Mouse (Mus musculus) cerebellum, postnatal 10 days (tissue): ENCODE results near the gene Chrna1.

ENCODE experiments used
- DNase-seq, 2 experiments: peaks; one replicate each; pipeline ENCODE4 v3.0.0; 2021; ENCODE audit warnings: mixed read lengths in 2 of 2

The Chrna1 gene

DNA sequence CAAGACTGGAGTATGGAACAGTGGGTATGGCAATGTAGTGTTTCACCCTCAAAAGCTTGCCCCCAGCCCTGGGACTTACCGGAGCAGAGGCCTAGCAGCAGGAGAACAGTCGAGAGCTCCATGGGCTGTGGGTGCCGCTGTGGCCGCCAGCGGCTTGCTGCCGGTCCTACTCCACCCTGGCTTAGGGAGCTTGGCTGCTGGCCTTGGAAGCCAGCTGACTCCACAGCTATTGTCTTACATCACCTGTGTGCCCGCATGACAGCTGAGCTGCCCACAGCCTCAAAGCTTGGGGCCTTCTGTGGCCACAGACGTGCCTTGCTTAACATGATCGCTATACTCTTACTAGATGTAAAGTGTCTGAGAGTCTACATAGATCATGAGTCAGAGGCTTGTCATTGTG, at the start of gene Chrna1:
Gene Chrna1 (minus strand): TSS at position 173 of the 400 bp plus-strand sequence.
- DNase-seq: no peak

DNA sequence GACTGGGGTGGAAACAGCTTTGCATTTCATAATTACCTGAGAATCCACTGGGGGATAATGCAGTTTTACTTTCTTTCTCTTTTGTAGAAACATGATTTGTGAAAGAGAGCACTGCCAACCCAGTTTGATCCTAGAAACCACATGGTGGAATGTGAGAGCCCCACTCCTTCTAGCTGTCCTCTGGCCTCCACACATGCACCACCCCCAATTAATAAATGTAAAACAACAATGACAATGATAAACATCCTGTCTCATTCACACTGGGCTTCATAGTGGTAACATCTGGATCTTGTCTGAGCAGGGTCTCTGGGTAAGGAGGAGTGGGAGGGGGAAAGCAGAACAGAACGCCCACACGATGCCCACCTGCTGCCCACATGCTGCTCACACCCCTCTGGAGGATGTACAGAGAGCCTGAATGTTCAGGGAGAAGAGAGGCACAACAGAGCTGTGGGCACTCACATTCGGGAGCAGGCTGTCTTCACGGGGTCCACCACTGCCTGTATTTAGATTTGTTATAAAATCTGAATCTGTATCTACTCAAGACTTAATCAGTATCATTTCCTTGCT, 38.4 kb upstream of the Chrna1 start:
- no peak for DNase-seq

DNA sequence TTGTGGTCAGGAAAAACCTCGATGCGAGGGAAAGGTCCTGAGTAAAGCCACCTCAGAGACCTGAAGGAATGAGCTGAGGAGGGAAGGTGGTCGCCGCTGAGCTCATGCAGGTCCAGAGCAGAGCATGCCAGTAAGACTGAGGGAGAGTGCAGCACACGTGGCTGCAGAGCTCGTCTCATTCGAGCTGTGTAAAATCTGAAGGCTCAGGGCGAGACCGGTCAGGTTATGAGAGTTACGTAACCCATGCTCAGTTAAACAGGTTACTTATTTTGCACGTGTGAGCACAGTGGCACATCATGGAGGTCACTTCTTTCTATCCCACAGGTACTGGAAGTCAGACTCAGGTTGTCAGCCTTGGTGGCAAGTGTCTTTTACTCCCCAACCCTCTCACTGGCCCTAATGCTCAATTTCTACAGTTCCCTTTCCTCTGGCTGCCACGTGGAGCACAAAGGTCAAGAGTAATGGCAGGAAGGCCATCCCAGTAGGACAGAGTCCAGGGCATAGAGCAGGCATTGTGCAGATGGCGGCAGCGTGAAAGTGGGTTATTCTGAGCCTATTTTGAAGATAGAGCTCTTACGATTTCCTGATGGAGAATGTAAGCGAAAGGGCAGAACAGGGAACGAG, 36.4 kb upstream of the Chrna1 start:
- DNase-seq: no peak

DNA sequence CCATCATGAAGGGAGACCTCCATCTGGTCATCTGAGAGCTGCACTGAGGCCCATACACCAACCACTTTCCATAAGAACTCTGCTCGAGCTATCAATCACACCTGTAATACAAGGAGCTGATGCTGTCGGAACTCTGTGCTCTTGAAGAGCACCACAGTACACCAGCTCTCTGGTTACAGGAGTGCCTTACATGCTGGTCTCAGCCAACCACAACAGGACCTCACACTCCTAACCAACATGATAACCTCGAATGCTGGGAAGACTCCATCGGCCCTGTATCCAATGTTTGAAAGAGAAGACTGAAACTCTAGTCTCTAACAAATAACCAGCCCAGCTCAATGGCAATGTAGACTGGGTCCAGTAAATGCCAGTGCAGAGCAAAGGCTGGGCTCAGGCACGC, 35.3 kb upstream of the Chrna1 start:
- DNase-seq: no peak

DNA sequence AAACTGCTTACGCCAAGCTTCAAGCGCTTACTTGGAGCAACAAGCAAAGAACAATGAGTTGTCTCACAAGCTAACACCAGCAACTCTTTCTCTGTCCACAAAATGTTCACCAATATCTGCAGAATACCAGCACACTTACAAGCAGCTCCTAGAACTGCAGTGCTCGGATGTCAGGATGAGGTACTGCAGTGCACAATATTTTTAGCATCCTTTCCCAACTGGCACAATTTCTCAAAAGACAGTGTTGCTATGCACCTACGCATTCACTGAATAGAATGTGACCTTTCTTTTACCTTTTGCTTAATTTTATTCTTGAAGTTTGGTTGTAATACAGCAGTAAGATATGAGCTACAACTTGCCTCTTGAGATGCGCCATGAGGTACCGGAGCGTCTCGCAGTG, 34.2 kb upstream of the Chrna1 start:
- DNase-seq: no peak

DNA sequence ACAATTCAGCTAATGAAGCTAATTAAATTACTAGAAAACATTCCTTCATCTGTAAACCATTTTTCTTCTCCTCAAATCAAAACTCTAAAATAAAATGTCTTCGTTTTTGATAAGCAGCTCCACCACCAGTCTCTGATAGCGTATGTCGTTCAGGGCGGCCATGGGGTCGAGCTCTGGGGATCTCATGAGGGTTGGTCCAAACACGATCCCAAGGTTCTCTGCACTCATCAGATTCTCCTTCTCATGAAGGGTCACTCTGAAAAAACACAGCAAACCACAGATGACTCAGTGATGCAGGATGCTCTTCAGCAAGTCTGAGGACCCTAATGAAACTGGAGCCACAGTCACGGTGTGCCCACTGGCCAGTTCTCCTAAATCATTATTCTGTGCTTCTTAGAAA, 32.8 kb upstream of the Chrna1 start:
- no peak for DNase-seq

DNA sequence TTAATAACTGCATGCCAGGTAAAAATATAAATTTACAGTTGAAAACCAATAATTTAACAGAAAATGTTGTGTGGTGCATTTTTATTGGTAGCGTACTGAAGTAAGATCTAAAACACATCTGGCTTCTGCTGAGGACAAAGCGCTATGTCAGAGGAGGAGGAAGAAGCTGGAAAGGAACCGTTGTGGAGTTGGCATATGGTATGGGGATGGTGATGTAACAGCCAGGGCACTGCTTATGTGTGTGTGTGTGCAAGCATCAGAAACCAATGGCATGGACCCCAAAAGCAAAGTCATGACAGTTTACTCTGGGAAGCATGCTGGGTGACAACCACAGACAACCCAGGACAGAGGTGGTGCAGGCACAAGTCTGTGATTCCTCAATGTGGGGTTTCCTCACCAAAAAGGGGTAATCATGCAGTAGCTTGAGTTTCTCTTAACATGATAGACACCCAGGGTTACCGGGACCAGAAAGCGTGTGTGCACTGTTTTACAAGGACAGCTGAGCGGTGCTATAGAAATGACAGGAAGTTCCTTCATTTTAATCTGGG, 32.3 kb upstream of the Chrna1 start:
- no peak for DNase-seq

DNA sequence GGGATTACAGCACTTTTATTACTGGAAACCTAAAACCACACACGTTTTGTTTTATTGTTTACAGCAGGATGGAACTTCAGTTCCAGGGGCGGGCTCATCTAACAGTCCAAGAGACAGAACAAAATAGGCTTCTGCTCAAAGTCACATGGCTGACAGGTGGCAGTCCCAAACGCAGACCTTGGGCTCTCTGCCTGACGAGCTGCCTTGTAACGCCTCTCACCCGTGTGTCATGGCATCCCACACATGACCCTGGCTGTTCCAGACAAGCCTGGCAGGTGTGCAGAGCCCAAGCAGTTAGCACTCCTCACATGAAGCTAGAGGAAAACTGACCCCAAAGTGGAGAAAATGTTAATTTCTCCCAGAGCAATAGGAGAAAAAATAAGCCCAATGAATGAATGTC, 31.7 kb upstream of the Chrna1 start:
- DNase-seq: no peak

DNA sequence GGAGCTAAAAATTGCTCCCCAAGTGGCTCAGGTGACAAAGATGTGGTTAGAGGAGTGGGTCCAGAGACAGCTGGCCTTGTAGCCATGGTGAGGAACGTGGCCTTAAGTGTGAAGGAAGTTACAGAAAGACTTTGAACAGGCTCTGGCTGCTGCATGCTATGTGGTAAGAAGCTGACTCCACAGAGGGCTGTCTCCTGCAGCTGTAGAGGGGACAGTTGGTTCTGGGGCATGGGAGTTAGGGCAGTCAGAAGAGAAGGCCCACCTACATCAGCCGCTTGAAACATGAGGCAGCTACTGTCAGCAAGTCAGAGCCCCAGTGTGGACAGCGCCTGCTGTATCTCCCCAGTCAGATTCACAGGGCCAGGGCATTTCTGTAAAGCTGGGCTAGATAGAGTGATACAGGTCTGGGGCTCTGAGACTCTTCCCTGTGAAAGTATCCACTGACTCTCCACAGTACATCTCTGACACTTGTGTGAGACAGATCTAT, 29.6 kb upstream of the Chrna1 start:
- no peak for DNase-seq

DNA sequence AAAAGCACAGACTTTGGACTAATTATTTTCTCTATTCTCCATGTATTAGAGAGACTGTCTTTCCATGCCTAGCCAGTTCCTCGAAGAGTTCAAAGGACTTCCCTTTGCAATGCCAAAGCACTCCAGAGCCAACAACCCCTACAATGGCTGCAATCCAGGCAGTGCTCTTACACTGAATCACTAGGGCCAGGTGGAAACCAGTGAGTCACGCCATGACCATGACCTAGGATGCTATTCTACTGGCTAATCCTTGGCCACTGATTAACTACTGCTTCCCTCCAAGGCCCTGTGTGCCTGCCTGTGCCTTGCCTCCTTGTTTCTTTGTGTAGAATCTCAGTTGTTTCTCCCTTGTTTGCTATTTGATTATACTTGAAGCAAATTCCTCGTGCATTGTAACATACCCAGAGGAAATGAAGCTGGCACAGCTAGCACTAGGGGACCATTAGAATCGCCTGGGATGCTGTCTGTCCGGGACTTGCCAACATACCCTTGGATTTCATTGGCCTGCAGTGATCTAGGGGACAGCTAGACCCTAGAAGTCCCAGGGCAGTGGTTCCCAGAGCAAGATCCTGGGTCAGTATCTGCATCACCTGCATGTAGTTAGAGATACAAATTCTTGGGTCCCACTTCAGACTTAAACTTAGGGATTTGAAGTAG, 29.1 kb upstream of the Chrna1 start:
- peak in 1 of 2 experiments; percentile 24 for DNase-seq

DNA sequence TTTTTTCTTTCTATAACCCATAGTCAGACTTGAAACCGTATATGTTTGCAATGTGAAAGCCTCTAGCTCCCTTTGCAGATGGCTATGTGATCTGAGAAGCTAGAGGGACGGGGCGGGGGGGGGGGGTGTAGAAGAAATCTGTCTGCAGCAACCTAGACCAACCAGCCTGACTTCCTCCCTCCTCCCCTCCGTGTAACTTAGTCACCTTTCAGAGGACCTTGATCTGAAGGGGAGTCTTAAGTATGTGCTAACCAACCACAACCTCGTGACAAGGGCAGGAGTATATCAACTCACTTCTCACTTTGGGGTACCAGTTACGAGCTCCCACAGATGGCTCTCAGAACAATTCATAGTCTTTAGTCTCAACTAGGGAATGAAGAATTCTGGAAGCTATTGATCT, 28.3 kb upstream of the Chrna1 start:
- no peak for DNase-seq

DNA sequence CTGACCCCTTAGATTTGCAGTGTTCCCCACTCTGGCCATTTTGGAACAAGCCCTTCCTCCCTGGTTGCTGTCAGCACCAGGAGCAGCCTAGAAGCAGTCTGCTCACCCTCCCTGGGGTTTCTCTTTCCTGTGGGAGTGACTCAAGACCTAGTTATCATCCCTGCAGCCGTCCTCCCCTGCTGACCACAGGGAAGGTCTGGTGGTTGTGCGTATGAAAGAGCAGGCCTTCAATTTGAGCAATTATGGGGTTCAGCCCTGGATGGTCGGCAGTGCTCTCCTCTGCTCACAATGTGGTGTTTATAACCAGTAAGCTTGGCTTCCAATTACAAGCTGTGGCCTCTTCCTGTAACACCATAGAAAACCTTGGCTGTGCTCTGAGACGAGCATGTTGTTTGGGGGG, 27.5 kb upstream of the Chrna1 start:
- no peak for DNase-seq

DNA sequence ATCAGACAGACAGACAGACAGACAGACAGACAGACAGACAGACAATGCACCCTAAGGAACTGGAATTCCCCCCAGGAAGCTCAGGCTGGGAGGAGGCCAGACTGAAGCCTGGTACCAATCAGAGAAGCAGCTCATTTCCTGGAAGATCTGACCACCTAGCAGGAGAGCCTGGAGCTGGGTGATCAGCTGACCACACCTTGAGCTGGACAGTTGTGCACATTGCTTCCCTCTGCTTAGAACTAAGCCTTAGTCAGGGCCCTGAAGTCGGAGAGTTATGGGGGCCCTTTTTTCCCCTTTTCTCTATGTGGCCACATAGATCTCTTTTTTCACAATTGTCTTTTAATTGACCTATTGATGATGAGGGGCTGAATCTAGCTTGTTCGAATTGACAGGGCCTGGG, 27.0 kb upstream of the Chrna1 start:
- no peak for DNase-seq

DNA sequence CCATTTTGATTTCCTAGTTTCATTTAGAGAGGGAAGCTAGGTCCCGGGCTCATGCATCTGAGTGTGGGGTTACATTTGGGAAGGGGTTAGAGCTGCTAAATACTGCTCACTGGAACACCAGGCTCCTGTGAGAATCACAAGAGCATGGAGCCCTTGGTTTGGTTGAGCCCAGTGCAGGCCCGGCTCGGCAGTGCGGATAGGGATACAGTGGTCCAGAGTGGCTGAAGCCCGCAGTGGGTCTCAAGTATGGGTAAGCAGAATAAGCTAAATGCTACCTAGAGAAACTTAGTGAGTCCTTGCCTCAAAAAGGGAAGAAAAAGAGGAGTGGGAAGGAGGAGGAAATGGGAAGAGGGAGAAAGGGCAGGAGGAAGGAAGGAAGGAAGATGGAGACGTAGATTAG, 26.5 kb upstream of the Chrna1 start:
- no peak for DNase-seq

DNA sequence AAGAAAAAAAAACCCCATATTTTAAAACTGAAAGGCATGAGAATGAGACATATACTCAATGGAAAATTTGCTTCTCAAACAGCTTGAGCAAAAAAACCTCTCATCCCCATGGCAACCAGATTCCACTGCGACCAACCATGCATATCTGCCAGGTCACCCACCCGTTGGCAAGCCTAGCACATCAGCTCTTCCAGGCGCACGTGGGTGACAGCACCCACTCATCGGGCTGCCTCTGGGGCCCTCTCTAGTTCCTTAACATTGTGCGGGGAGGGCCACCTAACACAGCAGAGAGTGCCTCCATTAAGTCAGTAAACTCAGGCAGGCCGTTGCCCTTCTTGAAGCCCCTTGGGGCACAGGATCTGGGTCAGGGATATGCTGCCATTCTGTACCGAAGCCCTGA, 24.9 kb upstream of the Chrna1 start:
- DNase-seq: peak; percentile 42 to 49

DNA sequence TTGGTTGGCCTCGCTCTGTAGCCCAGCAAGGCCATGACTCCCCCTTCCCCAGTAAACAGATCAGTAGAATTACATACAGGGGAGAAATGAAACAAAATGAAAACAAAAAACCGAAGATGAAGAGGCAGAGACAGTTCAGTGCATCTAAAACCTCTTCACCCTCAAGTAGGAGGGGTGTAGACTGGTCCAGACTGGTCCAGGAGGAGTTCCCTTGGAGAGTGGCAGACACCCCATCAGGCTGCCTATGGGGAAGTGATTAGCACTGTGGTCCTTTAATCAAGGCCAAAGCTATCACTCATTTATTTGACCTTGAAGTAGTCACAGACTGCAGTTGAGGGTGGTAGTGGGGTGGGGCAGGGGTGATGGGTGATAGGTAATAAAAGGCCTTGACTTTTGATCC, 24.4 kb upstream of the Chrna1 start:
- DNase-seq: no peak

DNA sequence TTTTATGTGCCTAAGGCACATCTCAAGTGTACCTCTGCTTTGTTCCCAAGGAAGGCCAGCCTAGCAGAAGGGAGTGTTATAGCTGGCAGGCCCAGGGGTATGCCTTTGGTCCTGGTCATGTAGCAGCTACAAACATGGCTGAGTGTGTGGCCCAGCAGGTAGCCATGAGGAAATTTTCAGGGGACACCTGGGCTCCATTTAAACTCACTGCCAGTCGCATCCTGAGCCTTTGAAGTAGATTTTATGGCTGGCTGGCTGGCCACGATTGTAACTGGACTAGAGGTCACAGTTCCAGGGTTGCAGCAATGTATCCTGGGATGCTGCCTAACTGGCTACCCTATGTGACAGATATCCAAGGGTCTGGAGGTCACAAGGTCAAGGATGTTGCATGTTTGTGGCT, 20.5 kb upstream of the Chrna1 start:
- DNase-seq: no peak

DNA sequence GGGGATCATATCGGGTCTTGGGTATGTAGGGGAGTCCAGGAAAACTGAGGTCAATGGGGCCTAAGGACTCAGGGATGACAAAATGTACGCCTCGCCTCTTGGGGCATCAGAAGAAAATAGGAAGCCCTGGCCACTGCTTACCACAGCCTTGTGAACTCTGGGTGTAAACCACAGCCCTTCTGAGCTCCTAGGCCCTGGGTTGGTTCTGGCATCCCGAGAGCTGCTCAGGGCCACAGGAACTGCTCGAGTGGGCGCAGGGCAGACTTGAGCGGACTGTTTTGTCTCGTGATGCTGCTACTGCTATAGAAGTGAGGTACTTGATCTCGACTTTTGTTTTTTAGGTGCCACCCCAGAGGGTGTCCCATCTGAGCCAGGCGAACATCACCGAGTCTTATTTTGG, 17.6 kb upstream of the Chrna1 start:
- DNase-seq: no peak

DNA sequence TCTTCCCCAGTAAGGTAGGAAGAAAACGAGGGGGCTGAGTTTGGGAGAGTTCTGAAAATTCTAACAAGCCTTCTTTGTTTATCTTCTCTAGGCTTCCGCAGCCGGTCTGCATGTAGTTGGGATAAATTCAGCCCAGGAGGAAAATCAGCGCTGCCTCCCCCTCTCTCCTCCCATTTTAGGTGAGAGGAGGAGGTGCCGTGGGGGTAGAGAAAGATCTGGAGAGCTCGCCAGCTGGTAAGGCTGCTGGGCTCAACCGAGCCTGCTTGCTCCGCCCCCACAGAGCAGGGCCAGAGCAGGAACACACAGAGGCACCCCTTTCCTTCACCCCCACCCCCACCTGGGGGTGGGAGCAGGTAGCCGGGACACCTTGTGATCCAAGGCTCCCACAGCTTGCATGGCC, 16.6 kb upstream of the Chrna1 start:
- DNase-seq: no peak

DNA sequence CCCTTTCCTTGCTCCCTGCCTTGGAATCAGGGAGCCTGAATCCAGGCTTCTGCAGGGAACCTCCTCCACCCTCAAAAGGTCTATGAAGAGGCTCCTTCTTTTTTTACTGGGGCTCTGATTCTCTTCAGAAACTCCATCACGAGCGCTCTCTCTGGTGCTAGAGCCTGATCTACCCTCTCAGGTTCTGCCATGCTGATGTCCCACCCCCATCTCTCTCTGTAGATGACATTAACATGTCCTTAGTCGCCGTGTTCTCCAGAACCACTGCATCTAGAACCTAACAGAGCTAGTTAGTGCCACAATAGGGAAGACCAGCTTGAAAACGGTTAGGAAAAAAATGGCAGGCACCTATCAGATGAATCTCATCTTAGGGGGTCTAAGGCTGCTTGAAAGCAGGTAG, 16.2 kb upstream of the Chrna1 start:
- DNase-seq: no peak

DNA sequence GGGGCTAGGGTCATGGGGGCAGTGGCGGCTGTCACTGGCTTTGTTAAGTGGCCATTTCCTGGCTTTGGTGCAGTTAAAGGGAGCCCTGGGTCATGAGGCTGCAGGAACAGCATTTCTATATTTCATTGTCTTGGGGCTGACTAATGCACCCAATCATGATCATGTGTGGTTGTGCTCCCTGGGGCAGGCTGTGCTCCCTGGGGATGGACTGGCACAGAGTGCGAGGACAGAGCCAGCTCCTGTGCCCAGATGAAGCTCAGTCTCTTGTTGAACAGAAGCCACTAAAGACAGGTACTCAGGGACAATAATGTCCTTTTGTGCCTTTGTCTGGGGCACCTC, 12.9 kb upstream of the Chrna1 start:
- DNase-seq: no peak

DNA sequence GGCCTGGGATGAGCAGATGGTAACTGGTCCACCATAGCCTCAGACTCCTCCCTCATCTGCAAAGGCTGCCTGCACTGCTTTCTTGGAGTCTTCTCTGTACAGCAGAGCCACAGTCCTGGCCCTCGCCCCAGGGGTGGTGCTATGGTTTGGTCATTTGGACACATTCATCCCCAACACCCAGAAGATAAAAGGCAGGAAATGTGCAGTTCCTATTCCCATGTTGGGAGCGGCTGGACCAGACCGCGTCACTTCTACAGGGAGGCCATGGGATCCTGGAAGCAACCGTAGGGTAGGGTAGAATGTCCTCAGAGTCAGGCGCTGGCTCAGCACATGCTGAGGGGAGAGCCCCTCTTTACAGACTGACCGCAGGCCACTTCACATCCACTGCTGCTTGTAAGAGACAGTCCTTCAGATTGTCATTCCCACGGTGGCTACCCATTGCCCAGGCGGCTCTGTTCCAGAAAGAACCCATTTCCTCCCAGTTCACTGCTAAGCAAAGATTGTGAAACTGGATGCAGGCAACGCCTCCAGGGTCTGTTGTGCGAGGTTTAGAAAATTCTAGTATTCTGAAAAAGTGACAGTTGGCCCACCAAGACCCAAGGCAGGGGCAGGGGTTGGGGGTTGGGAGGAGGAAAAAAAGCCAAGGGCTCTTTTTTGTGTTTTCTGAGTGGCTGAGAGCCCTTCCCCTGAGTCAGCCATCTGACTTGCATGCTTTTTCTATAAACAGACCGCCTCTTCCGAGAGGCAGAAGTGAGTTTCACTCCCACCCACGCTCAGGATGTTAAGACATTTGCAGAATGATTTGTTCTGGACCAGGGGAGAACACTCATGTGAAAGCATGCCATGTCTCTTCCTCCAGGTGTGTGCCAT, 12.3 kb upstream of the Chrna1 start:
- DNase-seq: no peak

DNA sequence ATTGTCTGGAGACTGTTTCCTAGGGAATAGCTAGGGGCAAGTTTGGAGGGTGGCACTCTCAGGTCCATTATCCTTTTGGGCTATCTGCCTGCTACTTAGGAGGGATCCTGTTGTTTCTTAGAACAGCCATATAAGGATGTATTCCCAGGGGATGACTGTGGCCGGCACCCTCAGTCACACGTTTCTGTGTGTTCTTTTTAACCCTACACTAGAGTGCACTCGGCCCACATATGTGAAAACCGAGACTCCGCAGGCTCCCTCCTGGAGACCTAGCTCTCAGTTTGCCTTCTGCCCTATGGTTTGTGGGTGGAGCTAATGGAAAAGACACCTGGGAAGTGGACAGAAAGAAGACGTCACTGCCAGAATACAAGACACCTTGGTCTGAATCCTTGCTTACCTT, 11.1 kb upstream of the Chrna1 start:
- DNase-seq: no peak
